Mouse (Mus musculus) heart, adult 2 months (tissue): ENCODE results near the gene Tgfbr3. TPM values are rescaled to one million over a fixed set of nuclear protein-coding genes. Genes with fewer than 3 reads are reported as not detected.

Source experiments
- DNase-seq, 2 experiments: peaks; one replicate each; pipeline ENCODE4 v3.0.0; 2021
- H3K27ac ChIP-seq: fragments of 200-600 bp; 2 replicates; pipeline ENCODE4 v1.8.1; 2022
- H3K27me3 ChIP-seq: fragments of 200-500 bp; 2 replicates; pipeline ENCODE4 v1.6.1; 2012; ENCODE audit warnings: mild to moderate bottlenecking, low read length, inconsistent platforms, mixed read lengths; ENCODE audit not compliant: control insufficient read depth, insufficient read depth
- H3K36me3 ChIP-seq: fragments of 200-500 bp; 2 replicates; pipeline ENCODE4 v1.6.1; 2012; ENCODE audit warnings: low read length, inconsistent platforms; ENCODE audit not compliant: control insufficient read depth, insufficient read depth
- H3K4me1 ChIP-seq: fragments of 200-500 bp; 2 replicates; pipeline ENCODE4 v1.6.1; 2011; ENCODE audit warnings: low read length; ENCODE audit not compliant: control insufficient read depth, insufficient read depth
- H3K4me3 ChIP-seq: fragments of 200-600 bp; 2 replicates; pipeline ENCODE4 v1.8.1; 2022
- H3K79me2 ChIP-seq: fragments of 200-500 bp; replicated peaks from 2 replicates; pipeline ENCODE4 v1.6.1; 2012; ENCODE audit warnings: mild to moderate bottlenecking, inconsistent platforms, low read length, moderate library complexity, mixed read lengths; ENCODE audit not compliant: control insufficient read depth, insufficient read depth
- H3K9ac ChIP-seq: fragments of 200-500 bp; 2 replicates; pipeline ENCODE4 v1.6.1; 2012; ENCODE audit warnings: low read depth, mild to moderate bottlenecking, control low read depth, inconsistent platforms, low read length, mixed read lengths
- CTCF ChIP-seq: fragments of 200-600 bp; IDR thresholded peaks from 2 replicates; pipeline ENCODE4 v1.8.1; 2022; ENCODE audit warnings: antibody characterized with exemption, mild to moderate bottlenecking, moderate library complexity
- EP300 ChIP-seq: fragments of 200-500 bp; IDR thresholded peaks from 2 replicates; pipeline ENCODE4 v1.6.1; 2011; ENCODE audit warnings: low read depth, low read length, control low read depth; ENCODE audit not compliant: insufficient read depth
- POLR2A ChIP-seq: fragments of 200-500 bp; IDR thresholded peaks from 2 replicates; pipeline ENCODE4 v1.6.1; 2011; ENCODE audit warnings: mild to moderate bottlenecking, low read depth, low read length, control low read depth; ENCODE audit not compliant: insufficient read depth
- WGBS: fragments of 180-500 bp; shearing (Covaris S2); methylation state at CpG from one replicate; pipeline ENCODE4 v1.1.7; 2018; 5-methylcytosine and 5-hydroxymethylcytosine counted together
- intact Hi-C: fragments of 180-260 bp; cut with DNase I; formaldehyde crosslinking; loops from one replicate; pipeline ENCODE4 v1.15.1; 2025
- polyA plus RNA-seq: library from polyadenylated mRNA; depleted of rRNA; stranded (reverse); fragments of >200 nt; gene quantifications from 2 replicates; pipeline ENCODE4 v1.2.3, GENCODE M21; 2012
- total RNA-seq, 2 experiments: library from RNA; stranded (reverse); gene quantifications; 2 replicates each; pipeline ENCODE4 v1.2.3; 2021

Gene Tgfbr3
- total and polyA plus RNA-seq, 3 experiments, result 27.2 to 47.6 (median 41.2) TPM

GRCm38 (mm10) chr5:107219883-107220282 lies 69.5 kb downstream of the Tgfbr3 start:
- intact Hi-C loops, result loop anchor here (5.0 kb wide), 1 partner anchor 48 kb away; no protein-coding TSS in a partner anchor
- WGBS, result 84% methylated on average over 6 of the region's 6 CpGs
- no peak overlapping the region for H3K4me3 ChIP-seq
- H3K4me1 ChIP-seq, result peaks cover 23% of the 10 kb centered on the region
- no peak overlapping the region for H3K9ac ChIP-seq
- peaks cover 2% of the 10 kb centered on the region for H3K79me2 ChIP-seq
- no peak for TF ChIP-seq CTCF
- TF ChIP-seq EP300, result no peak
- no peak for TF ChIP-seq POLR2A
- H3K27ac ChIP-seq, result no peak overlapping the region
- no peaks in the 10 kb centered on the region for H3K27me3 ChIP-seq
- DNase-seq, result no peak
- H3K36me3 ChIP-seq, result peaks cover 4% of the 10 kb centered on the region

DNA sequence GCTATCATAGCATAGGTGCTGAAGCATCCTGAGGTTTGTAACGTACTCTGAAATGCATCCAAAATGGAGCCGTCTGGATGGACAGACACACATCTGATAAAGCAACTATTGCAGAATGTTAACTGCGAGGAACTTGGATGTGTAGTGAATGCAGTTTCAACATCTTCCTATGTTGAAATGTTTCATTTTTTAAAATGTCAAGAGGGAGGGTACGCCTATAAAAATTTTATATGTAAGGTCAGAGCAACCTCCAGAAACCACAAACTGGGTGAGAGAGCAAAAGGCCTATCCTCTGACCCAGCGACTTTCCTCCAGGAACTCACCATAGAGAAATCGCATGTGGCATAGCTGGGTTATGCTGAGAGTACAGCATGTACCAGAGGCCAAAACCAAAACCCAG lies 70.1 kb downstream of the Tgfbr3 start:
- H3K4me1 ChIP-seq, result peaks cover 22% of the 10 kb centered on the region
- H3K27me3 ChIP-seq, result no peaks in the 10 kb centered on the region
- H3K9ac ChIP-seq, result no peak overlapping the region
- WGBS, result 86% methylated on average over 6 of the region's 6 CpGs
- intact Hi-C loops, result no loop called here
- no peak for TF ChIP-seq EP300
- no peak for TF ChIP-seq CTCF
- no peak for TF ChIP-seq POLR2A
- no peak overlapping the region for H3K27ac ChIP-seq
- H3K4me3 ChIP-seq, result no peak overlapping the region
- H3K79me2 ChIP-seq, result peaks cover 2% of the 10 kb centered on the region
- H3K36me3 ChIP-seq, result peaks cover 4% of the 10 kb centered on the region
- no peak for DNase-seq

- intact Hi-C loops, result no loop called here
- H3K27ac ChIP-seq, result no peak overlapping the region
- DNase-seq, result no peak
- H3K79me2 ChIP-seq, result peaks cover 2% of the 10 kb centered on the region
- H3K4me3 ChIP-seq, result no peak overlapping the region
- H3K27me3 ChIP-seq, result no peaks in the 10 kb centered on the region
- H3K9ac ChIP-seq, result no peak overlapping the region
- peaks cover 4% of the 10 kb centered on the region for H3K36me3 ChIP-seq
- TF ChIP-seq CTCF, result no peak
- H3K4me1 ChIP-seq, result peaks cover 18% of the 10 kb centered on the region
- 88% methylated on average over 3 of the region's 3 CpGs for WGBS
These were observed 70.8 kb downstream of the Tgfbr3 start for GRCm38 (mm10) chr5:107218594-107218993.

DNA sequence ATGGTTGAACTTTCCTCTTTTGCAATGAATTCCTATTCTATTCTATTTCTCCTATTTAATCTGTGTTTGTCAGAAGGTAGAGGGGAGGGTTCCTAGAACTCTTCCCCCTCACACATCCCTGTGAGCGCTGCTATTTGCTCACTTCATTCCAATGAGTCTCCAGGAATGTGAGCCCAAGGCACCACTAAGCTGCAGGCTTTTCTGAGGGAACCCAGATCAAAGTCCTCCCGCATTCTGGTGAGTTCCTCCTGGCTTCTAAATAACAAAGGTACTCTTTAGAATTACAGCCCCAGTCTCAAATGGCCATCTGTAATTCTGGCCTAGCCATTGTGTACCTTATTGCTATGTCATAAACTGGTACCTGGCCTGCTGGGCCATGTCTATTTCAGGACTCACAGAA lies 72.3 kb downstream of the Tgfbr3 start:
- H3K36me3 ChIP-seq, result no peaks in the 10 kb centered on the region; the same call in 1 of the 2 replicates
- peaks cover 14% of the 10 kb centered on the region for H3K4me1 ChIP-seq
- H3K79me2 ChIP-seq, result peaks cover 2% of the 10 kb centered on the region
- no peak overlapping the region for H3K4me3 ChIP-seq
- H3K27me3 ChIP-seq, result no peaks in the 10 kb centered on the region
- 78% methylated on average over 2 of the region's 2 CpGs for WGBS
- intact Hi-C loops, result no loop called here
- H3K27ac ChIP-seq, result no peak overlapping the region; the same call in 1 of the 2 replicates
- TF ChIP-seq CTCF, result no peak
- TF ChIP-seq EP300, result no peak
- TF ChIP-seq POLR2A, result no peak
- no peak for DNase-seq
- H3K9ac ChIP-seq, result no peak overlapping the region

- Histone ChIP-seq H3K27me3 (no peaks in the 10 kb centered on the region), H3K4me3 (no peak overlapping the region), H3K4me1 (peaks cover 4% of the 10 kb centered on the region), H3K36me3 (no peaks in the 10 kb centered on the region), H3K27ac (no peak overlapping the region), H3K79me2 (no peaks in the 10 kb centered on the region), H3K9ac (no peak overlapping the region)
- DNase-seq, result no peak
- TF ChIP-seq CTCF (no peak), POLR2A (no peak), EP300 (no peak)
- intact Hi-C loops, result no loop called here
- 83% methylated on average over 9 of the region's 9 CpGs for WGBS
These were observed 75.9 kb downstream of the Tgfbr3 start for GRCm38 (mm10) chr5:107213373-107214132.

- TF ChIP-seq EP300 (no peak), CTCF (no peak), POLR2A (no peak)
- H3K36me3 ChIP-seq, result no peaks in the 10 kb centered on the region
- WGBS, result 81% methylated on average over 10 of the region's 10 CpGs
- DNase-seq, result no peak
- no peaks in the 10 kb centered on the region for H3K27me3 ChIP-seq
- no peak overlapping the region for H3K4me3 ChIP-seq
- no peak overlapping the region for H3K27ac ChIP-seq
- no peaks in the 10 kb centered on the region for H3K4me1 ChIP-seq
- H3K79me2 ChIP-seq, result peaks cover 5% of the 10 kb centered on the region; the same call in 1 of the 2 replicates
- no peak overlapping the region for H3K9ac ChIP-seq
- intact Hi-C loops, result no loop called here
These were observed 77.5 kb downstream of the Tgfbr3 start for GRCm38 (mm10) chr5:107211830-107212370.
